Mouse (Mus musculus): ENCODE results near the gene D3Ertd751e.

The D3Ertd751e gene

DNA sequence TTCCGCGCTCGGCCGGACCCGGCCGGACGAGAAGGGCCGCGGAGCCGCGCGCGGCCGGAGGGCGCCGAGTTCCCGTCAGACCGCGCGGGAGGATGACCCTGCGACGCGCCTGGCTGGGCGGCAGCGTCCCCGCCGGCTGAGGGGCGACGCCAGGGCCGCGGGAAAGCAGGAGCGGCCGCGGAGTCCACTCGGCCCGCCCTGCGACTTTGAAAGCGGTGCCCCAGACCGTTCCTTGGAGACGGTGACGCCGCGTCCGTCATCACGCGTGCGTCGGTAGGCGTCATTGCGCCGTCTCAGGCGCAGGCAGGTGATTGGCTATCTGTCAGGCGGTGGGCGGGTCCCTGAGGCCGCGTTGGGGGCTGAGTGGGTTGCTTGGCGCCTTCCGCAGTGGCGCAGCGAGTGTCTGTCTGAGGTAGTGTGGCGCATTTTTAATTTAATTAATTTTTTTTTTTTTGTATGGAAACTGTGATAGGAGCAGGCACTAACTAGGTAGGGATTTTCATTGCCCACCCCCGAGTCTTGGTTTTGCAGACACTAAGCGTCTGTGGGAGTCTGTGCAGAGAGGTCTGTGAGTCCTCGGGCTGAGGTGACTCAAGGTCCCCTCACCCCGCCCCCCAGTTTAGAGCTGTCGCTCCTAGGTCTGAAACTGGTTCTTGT, at the start of gene D3Ertd751e, which contains the start of gene Sclt1:
TSS of gene D3Ertd751e (plus strand) at position 334 of the 657 bp plus-strand sequence.
TSS of gene Sclt1 (minus strand) at position 237 of the 657 bp plus-strand sequence.
- peak; percentile 97 for DNase-seq (ENCODE audit: low spot score in 2 of 2)

DNA sequence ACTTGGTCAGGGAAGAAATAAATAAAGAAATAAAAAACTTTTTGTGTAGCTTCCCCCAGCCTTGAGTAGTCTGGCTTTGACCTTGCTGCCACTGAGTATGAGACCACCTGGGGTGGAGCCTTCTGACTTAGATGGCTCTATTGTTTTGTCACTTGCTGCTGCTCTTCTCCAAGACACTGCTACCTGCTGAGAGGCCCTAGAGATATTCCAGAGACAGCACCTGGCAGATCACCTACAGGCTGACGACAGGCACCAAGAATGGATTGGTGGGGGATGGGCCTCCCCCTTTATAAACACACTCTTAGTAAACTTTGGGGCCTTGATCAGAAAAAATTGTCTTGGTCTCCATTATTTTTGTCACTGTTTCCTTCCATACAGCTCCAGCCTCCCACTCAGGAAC, 46.7 kb upstream of the D3Ertd751e start:
- no peak for DNase-seq (ENCODE audit: low spot score in 2 of 2)

DNA sequence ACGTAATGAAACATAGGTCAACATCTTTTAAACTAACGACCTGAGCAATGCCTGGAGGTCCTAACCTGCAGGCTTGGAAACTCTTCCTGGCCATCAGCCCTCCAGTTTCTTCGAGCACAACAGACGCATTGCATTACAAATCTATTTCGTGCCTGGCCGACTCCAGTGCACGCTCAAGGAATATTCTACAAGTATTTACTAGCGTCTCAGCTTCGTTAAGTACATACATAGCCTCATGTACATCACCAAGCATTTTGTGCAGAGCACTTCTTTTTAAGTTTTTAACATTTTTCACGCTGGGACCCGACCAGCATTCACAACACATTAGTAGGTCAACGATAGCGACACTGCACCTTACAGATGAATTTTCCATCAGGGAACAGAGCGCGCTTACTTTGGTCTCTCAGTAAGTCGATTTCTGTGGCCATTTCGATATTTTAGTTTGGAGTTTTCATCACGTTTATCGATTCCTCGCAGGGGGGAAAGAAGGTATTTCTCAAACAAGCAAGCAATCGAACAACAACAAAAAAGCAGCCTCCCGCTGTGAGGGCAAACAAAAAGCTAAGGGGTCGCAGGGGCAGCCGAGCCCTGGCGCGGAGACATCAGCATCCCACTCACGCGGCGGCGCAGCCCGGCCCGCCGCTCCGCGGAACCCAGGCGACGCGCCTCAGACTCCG, 672 bp upstream of the D3Ertd751e start:
- DNase-seq (ENCODE audit: low spot score in 2 of 2), result peak in 1 of 2 experiments; percentile 1

DNA sequence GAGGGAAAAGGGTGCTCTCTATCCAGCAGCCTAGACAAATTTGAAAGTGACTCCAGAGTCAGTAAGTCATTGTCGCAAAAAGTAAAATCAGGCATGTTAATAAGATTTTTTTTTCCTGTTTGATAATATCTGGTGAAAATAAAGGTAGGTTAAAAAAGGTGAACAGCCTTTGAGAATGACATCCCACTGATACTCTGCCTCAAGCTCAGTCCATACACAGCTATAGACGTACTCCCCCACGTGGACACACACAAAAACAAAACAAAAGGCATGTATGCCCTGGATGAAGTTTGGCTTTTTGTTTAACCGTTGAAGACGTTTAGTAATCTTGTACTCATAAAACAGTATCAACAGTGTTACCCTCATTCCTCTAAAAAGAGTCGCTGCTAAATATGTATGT, 1.0 kb downstream of the D3Ertd751e start:
- DNase-seq (ENCODE audit: low spot score in 2 of 2), result no peak

DNA sequence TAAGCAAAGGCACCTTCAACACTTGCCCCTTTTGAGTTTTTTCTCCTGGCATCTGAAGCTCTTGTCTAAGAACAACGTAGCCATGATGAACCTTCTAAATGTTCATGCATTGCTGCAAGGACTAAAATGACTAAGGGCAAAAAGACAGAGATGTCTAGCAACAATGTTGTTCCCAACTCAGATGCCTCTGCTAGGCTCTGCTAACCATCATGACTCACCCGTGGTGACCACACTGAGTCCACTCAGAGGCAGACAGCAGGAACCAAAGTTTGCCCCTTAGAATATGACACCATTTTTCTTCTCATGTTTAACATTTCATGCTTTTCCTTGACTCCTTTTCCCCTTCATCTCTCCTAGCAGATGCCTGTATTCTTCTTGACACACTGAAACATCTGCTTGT, 12.1 kb downstream of the D3Ertd751e start:
- no peak for DNase-seq (ENCODE audit: low spot score in 2 of 2)

DNA sequence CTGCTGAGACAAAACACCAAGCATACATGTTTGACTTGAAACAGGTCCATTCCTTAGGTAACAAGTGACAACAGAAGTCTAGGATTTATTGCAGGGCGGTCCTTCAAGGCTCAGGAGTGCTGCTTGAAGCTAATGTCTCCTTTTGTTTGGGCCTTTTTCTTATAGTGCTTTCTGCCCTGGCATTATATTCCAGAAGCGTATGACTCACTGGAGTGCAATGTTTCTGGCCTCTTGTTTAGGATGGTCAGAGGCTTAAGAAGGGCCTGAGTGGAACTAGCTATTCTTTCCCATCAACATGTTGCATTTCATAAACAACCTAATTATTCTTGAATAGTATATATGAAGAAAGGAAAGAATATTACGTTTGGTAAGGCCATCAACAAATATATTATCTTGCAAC, 19.7 kb downstream of the D3Ertd751e start:
- no peak for DNase-seq (ENCODE audit: low spot score in 2 of 2)

DNA sequence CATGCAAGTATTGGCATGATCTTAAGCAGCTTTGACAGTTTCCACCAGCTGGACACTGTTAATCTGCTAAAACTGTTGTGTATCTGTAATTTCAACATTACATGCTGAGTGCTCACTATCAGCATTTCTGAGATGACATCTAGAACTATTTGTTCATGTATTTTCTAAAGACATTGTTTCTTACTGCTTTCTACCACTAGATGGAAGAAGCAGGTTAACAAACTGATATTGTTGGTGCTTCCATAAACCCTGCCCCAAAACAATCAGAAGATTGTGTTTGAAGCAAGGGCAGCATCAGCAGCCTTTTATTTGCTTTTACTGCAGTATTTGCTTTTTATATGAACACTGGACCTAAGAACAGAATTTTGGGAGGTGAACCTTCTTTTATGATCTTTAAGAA, 70.0 kb downstream of the D3Ertd751e start:
- DNase-seq (ENCODE audit: low spot score in 2 of 2), result no peak
